Mouse (Mus musculus): ENCODE measurements around the gene Gpr35.
"Not testable (repeated sequence)": the region's sequence is repeated elsewhere in the genome, so short reads cannot be mapped to it uniquely, and the experiment has no call there.

The Gpr35 gene

DNA sequence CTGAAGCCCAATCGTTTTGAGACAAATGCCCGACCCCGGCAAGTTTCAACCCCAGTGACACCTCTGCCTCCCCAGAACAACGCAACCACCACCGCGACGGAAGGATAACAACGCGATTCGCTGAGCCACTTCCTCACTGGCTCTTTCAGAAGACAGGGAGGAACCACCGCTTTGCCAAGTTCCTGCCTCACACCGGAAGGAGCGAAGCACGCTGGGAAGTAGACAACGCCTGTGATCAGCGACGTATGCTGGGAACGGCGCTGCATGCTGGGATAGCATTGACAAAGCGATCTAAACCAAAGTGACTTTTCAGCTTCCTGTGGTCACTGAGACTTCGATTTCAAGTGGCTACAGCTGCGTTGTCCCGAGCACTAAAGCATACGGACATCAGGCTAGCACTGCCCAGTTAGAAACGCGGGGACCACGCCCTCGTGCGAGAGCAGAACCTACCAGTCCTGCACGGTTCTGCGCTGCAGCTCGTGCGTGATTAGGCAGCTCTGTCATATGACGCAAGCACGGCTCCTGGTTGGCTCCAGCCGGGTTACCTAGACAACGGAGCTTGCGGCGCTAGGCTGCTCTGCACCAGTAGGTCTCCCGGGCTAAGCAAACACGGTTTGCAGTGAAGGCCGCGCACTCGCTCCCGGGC lies 16.4 kb upstream of the Gpr35 start, which contains the start of gene Capn10:
Capn10 (plus strand) TSS at position 195 of the 646 bp plus-strand sequence.
- peak; percentile 86 to 91 for DNase-seq

DNA sequence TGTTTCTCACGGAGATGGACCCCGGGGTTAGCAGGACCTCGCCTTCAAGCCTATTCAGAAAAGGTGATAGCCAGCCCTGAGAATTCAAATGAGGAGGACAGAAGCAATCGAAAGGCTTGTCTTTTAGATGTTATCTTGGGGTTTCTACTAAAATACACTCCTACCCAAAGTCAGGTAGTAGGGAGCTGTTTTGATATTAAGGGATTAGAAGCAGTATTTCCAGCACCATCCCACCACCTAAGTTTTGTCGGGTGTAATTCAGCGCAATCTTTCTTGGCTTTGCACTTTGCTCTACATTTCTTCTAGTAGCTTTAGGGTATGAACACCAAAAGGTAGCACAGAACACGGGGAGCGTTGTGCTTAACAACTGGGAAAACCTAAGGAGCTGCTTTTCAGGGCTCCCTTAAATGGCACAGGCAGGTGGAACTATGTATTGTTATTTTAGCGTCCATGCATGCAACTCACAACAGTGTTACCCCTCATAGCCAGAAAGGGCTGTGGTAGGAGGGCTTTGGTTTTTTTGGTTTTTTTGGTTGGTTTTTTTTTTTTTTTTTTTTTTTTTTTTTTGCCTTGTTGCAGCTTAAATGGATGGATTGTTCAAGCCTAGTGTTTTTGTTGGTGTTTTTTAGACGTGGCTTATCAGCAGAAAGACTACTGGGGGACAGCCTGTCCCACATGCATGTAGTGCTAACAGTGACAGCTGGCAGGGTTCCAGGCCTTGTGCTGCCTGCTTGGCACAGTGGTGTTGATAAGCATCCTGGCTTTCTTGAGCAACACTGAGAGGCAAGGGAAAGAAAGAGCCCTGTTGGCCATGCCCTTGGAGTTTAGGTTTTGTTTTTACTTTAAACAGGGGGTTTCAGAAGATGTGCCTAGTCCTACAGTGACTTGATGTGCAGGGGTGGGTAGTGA lies 15.4 kb upstream of the Gpr35 start:
- no peak for DNase-seq

DNA sequence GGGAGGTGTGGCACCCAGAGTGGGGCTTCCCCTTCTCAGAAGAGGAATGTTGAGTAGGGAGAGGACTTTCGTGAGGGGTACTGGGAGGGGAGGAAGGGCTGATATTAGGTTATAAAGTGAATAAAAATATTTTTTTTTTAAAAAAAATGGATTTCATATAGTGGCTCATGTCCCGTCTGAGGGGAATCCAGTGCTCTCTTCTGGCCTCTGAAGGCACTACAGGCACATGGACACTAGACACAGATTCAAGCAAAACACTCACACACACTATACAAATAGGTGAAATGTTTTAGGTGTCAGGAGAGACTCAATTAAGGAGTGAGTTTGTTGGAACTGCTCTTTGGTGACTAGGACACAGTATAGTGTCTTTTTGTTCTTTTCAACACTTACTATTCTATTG lies 14.7 kb upstream of the Gpr35 start:
- no peak for DNase-seq

DNA sequence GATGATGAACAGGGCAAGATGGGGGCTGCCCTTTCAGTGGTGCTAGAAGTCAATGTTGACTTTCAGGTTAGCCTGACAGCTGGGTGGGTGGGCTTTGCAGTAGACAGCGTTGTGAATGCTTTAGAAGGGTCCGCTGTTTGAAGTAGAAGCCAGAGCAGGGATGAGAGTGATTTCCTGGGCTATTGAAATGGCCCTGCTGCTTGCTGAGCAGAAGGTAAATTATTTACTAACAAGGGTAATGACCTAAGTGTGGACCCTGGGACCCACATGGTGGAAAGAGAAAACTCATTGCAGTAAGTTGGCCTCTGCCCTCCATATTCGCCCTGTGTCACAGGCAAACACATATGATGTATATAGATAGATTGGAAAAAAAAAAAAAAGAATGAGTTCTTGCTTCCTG lies 14.2 kb upstream of the Gpr35 start:
- DNase-seq, result no peak

DNA sequence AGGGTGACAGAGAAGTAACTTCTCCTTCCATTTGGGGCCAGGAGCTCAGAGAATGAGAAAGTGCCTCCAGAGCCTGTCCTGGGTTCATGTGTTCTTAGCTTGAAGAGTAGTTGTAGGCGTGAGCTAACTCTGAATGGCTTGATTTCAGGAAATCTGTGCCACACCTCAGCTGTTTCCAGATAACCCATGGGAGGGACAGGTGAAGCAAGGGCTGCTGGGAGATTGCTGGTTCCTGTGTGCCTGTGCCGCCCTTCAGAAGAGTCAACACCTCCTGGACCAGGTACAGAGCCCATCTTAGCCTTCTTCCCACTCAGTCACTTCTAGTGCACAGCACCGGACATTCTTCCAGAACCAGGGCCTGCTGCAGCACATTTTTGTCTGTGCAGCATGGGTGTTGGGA lies 12.9 kb upstream of the Gpr35 start:
- no peak for DNase-seq

DNA sequence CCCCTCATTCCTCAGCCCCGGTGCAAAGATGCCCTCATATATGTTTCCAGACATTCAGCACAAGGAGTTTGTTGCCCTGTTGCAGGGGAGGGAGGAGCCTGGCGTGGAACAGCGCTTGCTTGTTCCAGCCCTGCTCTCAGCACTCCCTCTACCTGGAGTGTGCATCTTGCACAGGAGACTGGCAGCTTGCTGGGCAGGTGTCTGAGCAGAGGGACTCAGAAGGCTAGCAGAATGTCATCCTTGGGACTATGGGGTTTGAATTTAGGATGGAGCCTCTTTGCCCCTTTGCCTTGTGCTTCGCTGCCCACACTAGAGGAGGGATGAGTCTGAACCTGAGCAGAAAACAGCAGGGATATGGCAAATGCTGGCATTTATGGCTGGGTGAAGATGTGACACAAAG lies 10.9 kb upstream of the Gpr35 start:
- no peak for DNase-seq

DNA sequence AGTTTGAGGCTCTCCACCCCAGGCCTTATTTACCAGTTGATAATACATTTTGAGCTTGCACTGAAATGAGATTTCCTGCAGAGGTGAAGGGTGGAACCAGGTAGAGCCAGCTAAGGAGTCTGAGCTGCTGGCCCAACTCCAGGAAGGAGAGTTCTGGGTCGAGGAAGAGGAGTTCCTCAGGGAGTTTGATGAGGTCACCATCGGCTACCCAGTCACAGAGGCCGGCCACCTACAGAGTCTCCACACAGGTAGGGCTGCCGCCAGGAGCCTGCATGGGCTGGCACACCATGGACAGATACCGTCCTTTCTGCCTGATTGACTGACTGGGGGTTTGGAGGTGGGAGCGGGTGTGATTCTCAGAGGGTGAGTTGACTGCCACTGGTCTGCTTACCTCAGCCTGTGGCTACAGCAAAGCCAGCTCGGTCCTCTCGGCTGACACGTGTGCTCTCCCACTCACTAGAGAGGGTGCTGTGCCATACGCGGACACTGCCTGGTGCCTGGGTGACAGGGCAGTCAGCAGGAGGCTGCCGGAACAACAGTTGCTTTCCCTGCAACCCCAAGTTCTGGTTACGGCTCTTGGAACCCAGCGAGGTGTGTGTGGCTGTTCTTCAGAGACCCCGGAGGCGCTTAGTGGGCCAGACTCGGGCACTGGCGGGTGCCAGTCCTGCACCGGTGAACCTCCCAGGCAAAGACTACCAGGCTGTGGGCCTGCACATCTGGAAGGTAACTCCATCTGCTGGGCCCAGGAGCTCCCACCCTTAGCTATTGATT lies 7.3 kb upstream of the Gpr35 start:
- peak in 1 of 2 experiments; percentile 1 for DNase-seq

DNA sequence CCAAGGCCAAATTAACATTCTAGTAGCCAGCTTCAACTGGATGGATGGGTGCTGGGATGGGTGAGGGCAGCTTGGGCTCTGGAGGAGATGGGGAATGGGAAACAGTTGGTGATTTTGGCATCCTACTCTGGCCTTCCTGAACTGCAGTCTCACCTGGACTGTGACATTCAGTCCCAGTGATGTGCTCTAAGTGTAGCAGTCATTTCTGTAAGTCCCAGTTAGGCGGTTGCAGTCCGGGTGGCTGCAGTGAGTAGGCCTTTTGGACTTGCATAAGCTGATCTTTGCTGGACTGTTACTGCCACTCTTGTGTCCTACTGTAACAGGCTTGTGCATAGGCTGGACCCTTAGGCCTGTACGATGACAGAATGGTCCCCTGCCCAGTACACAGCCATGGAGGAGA lies 2.7 kb upstream of the Gpr35 start:
- peak in 1 of 2 experiments; percentile 2 for DNase-seq

DNA sequence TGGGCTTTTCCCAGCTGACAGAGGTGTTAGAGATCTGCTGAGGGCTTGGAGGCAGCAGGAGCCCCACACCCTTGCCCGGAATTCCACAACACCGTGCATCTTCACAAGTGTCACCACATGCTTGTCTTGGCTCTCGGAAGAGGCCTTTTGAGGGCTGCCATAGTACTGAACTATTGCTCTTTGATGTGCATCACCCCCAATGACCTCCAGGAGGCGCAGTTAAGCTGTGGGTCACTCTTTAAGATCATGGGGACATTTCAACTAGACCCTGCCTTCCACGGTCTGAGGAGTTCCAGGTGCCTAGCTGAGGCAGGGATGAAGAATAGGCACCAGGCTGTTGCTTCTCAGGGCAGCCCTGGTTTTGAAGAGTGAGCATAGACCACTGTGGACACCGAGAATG lies 1.2 kb upstream of the Gpr35 start:
- DNase-seq, result peak in 1 of 2 experiments; percentile 2

DNA sequence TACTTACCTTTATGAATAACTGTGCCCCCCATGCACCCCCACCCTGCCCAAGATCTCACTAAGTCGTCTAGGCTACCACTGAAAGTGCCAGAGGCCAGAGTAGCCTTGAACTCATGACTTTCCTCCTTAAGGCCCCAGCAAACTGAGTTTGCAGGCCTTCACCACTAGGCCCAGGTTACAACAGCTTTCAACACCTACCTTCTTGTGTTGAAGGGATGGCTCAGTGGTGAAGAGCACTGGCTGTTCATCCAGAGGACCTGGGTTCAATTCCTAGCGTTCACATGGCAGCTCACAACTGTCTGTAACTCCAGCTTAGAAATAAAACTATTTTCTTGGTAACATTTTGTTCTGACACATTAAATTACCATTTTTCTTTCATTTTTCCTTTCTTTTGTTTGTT lies 3.0 kb downstream of the Gpr35 start:
- no peak for DNase-seq

DNA sequence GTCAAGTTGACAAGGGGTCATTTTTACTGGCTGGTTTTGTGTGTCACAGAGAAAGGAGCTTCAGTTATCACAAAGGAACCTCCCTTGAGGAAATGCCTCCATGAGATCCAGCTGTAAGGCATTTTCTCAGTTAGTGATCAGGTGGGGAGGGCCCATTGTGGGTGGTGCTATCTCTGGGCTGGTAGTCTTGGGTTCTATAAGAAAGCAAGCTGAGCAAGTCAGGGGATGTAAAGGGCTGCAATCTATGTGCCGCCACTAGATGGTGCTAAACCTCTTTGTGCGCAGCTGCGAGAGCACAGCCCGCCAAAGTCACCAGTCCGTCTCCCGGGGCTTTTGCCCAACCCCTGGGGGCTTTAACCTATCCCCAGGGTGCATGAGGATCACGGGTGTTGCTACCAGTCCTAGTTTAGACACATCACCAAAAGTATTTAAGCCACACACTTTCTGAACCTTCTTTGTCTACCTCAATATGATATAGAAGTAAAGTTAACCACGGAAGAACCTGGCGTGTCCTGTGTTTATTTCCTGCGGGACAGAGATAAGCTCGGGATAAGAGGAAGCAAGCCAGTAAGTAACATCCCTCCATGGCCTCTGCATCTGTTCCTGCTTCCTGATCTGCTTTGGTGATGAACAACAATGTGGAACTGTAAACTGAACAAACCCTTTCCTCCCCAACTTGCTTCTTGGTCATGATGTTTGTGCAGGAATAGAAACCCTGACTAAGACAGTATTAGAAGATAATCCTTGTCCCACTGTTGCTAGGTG lies 6.1 kb downstream of the Gpr35 start:
- peak; percentile 41 to 44 for DNase-seq

DNA sequence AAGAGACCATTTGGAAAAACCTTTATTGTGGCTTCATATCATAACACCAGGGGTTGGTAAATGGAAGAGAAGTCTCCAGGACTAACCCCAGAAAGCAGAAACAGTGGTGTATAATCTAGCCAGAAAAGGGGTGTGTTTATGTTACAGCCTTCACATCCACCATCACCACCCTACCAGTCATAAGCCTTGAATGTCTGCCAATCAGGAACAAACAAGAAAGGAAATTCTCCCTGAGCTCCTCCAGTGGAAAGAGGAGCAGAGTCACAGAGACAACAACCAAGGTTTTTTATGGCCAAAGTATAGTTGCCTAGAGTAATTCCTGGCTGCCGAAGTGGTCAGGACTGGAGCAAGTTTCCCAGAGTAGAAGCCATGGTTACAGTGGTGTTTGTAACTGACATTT lies 8.3 kb downstream of the Gpr35 start:
- no peak for DNase-seq

DNA sequence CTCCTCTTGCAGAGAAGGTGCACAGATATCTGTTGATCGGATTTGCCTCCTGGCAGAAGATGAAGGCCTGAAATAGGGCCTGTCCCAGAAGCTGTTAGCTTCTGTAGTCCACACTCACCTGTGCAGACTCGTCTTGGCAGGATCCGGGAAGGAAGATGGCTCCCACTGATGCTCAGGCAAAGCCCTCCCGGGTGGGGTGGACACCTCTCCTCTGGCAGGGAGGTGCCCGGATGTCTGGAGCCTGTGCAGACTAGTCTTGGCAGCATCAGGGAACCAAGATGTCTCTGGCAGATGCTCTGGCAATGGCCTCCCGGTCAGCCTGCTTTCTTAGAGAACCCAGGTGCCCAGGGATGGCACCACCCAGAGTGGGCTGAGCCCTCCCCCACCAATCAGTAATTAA lies 20.1 kb downstream of the Gpr35 start:
- not testable (repeated sequence) for DNase-seq

DNA sequence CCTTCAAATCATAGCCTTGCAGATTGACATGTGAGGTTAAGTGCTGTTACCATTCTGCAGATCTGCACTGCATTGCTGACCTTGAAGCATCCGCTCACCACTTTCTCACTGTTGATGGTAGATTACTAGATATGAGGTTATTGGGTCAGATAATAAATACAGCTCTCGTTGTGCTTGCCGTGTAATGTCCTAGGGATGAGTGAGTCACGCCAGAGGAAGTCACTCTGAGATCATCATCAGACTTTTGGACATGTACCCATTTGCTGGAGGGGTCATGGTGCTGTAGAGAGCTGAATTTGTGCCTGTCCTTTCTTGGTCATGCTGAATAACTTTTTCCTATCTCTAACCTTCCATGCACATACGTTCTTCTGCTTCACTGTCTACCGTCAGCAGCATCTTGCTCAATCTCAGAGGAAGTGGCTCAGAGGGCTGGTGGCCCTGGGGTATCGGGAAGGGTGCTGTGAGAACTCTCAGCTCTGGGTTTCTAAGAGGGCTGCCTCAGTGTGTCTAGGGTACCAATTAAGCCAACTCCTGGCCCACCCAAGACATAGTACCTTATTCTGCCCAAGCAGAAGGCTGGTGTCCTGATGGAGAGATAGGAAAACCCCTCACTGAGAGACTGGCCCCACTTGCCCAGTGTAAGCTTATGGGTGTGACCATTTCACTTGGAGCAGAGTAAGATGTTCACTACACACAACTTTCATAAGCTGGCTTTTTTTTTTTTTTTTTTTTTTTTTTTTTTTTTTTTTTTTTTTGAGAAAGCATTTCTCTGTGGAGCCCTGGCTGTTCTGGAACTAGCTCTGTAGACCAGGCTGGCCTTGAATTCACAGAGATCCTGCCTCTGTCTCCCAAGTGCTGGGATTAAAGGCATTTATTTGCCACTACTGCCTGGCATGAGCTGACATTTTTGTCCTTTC lies 21.5 kb downstream of the Gpr35 start:
- no peak for DNase-seq

DNA sequence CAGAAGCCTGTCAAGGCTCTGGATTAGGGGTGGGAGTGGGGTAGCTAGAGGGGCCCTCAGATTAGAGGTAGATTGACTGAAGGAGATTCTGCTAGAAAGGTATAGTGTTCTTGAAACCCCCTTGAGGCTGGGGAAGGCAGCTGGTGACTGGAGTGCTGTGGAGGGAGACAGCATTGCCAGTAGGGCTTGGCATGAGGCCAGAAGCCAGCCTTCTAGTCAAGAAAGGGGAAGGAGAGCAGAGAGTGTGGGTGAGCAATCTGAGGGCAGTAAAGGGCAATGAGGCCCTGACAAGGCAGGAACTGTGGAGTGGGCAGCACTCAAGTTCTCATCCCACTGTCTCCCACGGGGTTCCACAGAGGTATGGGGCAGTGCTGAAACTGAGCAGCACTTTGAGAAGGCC lies 22.2 kb downstream of the Gpr35 start:
- DNase-seq, result no peak

DNA sequence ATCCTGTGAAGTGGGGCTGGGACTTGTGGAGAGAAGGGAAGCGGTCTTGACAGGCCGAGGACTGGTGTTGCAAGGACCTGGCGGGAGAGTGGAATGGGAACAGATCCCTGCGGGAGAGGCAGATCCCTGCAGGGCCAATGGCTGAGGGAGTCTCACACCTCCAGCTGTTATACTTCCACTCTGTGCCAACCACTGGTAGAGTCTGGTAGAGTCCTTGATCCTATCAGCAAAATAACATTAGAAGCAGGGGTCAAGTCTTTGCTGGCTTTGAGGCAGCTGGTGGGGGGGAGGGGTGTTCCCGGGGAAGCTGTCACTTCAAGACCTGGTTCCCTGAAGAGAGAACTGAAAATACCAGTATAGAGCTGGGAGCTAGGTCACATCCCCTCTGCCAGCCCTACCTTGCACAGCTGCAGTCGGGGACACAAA lies 25.5 kb downstream of the Gpr35 start:
- DNase-seq, result no peak

DNA sequence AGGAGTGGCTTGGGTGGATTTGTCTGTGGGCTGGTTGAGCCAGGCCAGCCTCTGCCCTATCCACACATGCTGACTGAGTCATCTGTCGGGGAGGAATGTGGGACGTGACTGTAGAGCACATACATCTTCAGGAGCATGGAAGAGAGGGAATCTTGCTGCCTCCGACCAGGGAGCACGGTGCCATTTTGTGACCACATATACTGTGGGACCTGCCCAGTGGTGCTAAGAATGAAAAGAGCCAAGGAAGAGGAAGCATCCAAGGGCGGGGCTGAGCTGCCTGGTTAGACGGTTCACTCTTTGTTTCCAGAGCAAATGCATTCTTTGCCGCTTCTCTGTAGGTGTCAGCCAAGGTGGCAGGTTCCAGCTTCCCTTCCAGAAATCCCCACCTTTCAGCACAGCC lies 28.0 kb downstream of the Gpr35 start:
- no peak for DNase-seq

DNA sequence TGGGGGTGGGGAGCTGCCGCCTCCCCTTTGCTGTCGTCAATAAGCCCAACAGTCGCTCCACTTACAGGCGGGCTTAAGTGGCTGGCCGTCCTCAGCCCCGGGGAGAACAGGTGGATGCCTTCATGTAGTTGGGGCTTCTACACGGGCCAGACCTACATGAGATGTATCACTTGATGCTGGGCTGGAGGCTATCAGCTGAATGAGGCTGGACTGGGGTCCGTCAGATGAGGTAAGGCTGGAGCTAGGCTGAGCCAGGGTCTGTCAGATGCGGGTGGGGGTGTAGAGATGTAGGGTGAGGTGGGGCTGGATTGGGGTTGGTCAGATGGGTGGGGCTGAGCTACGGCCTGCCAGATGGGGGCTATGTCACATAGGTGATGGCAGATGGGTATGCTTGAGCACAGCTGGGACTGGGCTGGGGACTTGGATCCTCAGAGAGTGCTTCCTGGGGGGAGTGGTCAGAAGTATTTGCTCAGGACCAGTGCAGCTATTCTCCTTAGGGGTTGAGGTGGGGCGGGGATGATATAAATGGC lies 28.5 kb downstream of the Gpr35 start:
- DNase-seq, result no peak

DNA sequence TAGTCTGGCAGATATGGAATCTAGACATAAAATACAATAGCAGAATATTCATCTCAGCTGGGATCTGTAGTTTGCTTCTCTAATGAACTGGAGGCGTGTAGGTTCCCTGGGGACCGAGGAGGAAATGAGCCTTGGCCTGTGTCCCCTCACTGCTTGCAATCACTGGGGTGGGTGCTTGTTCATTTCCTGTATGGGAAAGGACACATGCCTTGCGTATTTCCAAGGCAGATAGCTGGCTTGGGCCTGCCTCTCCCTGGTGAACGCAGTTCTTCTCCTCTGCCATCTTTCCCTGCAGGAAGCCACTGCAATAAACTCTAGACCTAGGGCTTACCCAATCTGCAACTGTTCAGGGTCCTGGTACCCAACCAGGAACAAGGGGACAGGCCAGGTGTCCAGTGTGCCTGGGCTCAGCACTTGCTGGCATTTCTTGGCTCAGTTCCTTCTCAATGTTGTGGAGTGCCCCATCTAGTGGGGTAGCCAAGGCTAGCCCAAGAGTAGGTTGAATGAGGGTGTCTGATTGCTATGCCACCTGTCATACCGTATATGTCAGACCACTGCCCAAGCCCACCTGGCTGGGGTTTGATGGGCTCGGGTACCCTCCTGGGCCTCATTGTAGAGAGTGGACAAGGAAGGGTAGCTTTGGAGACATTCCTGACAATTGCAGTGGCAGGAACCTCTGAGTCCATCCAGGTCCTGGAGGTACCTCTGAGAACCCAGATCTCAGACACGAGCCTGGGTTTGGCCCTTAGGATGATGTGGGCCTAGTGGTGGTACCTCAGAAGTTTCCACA lies 30.6 kb downstream of the Gpr35 start:
- no peak for DNase-seq

DNA sequence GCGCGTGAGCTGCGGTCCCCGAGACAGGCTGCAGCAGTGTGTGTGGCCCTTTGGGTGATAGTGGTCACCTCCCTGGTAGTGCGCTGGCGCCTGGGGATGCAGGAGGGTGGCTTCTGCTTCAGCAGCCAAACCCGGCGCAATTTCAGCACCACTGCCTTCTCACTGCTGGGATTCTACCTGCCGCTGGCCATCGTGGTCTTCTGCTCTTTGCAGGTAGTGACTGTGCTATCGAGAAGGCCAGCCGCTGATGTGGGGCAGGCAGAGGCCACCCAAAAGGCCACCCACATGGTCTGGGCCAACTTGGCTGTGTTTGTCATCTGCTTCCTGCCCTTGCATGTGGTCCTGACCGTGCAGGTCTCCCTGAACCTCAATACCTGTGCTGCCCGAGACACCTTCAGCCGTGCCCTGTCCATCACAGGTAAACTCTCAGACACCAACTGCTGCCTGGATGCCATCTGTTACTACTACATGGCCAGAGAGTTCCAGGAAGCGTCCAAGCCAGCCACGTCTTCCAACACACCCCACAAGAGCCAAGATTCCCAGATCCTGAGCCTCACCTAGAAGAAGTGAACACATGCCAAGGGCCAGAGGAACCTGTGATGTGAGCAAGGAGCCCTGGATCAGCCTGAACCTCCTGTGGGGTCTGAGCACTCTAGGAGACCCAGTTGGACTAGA lies 32.4 kb downstream of the Gpr35 start:
- no peak for DNase-seq

Data from thymus, adult 18-20 months (tissue).